Mouse (Mus musculus) midbrain, postnatal 0 days (tissue): ENCODE measurements at regions not wholly inside any gene's neighbourhood (a gene's known extent, or its start where the extent isn't known, plus 50 kb on each side); places are given as distances from the start of the nearest gene placed in this dataset.

Experiments
- ATAC-seq: fragments of 200-750 bp; cut with Nextera tagmentation; 2 replicates; pipeline ENCODE4 v1.8.0; 2017; ENCODE audit warnings: moderate number of reproducible peaks, mild to moderate bottlenecking, moderate TSS enrichment, moderate library complexity; ENCODE audit not compliant: low FRiP score
- DNase-seq: peaks from one replicate; pipeline ENCODE4 v3.0.0-alpha.2; 2015; ENCODE audit warnings: low spot score
- H3K27ac ChIP-seq: fragments of 300-500 bp; sonication (generic); 2 replicates; pipeline ENCODE4 v1.5.1; 2014; ENCODE audit warnings: low read depth, mild to moderate bottlenecking, low read length, mixed read lengths
- H3K27me3 ChIP-seq: fragments of 300-500 bp; sonication (generic); 2 replicates; pipeline ENCODE4 v1.6.1; 2014; ENCODE audit warnings: low read length, control low read depth, mixed read lengths; ENCODE audit not compliant: insufficient read depth
- H3K36me3 ChIP-seq: fragments of 300-500 bp; sonication (generic); 2 replicates; pipeline ENCODE4 v1.6.1; 2014; ENCODE audit warnings: low read length, control low read depth, mixed read lengths; ENCODE audit not compliant: insufficient read depth
- H3K4me1 ChIP-seq: fragments of 300-500 bp; sonication (generic); 2 replicates; pipeline ENCODE4 v1.6.1; 2014; ENCODE audit warnings: mild to moderate bottlenecking, control low read depth, antibody characterized with exemption, low read length, mixed read lengths; ENCODE audit not compliant: insufficient read depth
- H3K4me2 ChIP-seq: fragments of 300-500 bp; sonication (generic); 2 replicates; pipeline ENCODE4 v1.6.1; 2014; ENCODE audit warnings: low read depth, mild to moderate bottlenecking, low read length, mixed read lengths; ENCODE audit not compliant: poor library complexity, severe bottlenecking
- H3K4me3 ChIP-seq: fragments of 300-500 bp; sonication (generic); 2 replicates; pipeline ENCODE4 v1.5.1; 2014; ENCODE audit warnings: low read depth, mild to moderate bottlenecking, low read length, moderate library complexity
- H3K9ac ChIP-seq: fragments of 300-500 bp; sonication (generic); replicated peaks from 2 replicates; pipeline ENCODE4 v1.6.1; 2014; ENCODE audit warnings: mild to moderate bottlenecking, low read length, moderate library complexity, mixed read lengths; ENCODE audit not compliant: poor library complexity, severe bottlenecking
- H3K9me3 ChIP-seq: fragments of 300-500 bp; sonication (generic); 2 replicates; pipeline ENCODE4 v1.6.1; 2016; ENCODE audit warnings: low read length, control low read depth
- CTCF ChIP-seq: IDR thresholded peaks from 2 replicates; pipeline ENCODE4 v1.5.1; 2016; ENCODE audit warnings: antibody characterized with exemption, mild to moderate bottlenecking
- WGBS: fragments of 180-500 bp; shearing (Covaris S2); extraction: QIAGEN DNeasy Blood & Tissue Kit; methylation state at CpG from one replicate; pipeline ENCODE4 v1.1.7; 2014; 5-methylcytosine and 5-hydroxymethylcytosine counted together

- Histone ChIP-seq H3K4me2 (no peak overlapping the region), H3K9me3 (no peaks in the 10 kb centered on the region), H3K4me1 (peaks cover 5% of the 10 kb centered on the region; the same call in 1 of the 2 replicates), H3K27me3 (no peaks in the 10 kb centered on the region), H3K27ac (no peak overlapping the region), H3K4me3 (no peak overlapping the region), H3K9ac (no peak overlapping the region), H3K36me3 (no peaks in the 10 kb centered on the region)
- ATAC-seq = no peak
- no peak for DNase-seq
- WGBS = 88% methylated on average over 4 of the region's 4 CpGs
- TF ChIP-seq CTCF = no peak
These were observed 215.9 kb downstream of the Tpbg start for GRCm38 (mm10) chr9:86058116-86058515.

- no peak overlapping the region for H3K9ac ChIP-seq
These were observed 217.9 kb downstream of the Tpbg start for GRCm38 (mm10) chr9:86060049-86060448.

GRCm38 (mm10) chr9:86061230-86061629, 219.1 kb downstream of the Tpbg start:
- 85% methylated on average over 4 of the region's 4 CpGs for WGBS
- DNase-seq = no peak
- Histone ChIP-seq H3K4me3 (no peak overlapping the region), H3K9me3 (no peaks in the 10 kb centered on the region), H3K4me2 (no peak overlapping the region), H3K27ac (no peak overlapping the region), H3K9ac (no peak overlapping the region), H3K36me3 (no peaks in the 10 kb centered on the region), H3K27me3 (no peaks in the 10 kb centered on the region), H3K4me1 (peaks cover 5% of the 10 kb centered on the region; the same call in 1 of the 2 replicates)
- TF ChIP-seq CTCF = no peak
- no peak for ATAC-seq

More at GRCm38 (mm10) chr9:86060049-86060448, 217.9 kb downstream of the Tpbg start:
- ATAC-seq (no peak), DNase-seq (no peak)
- WGBS = 22% methylated on average over 6 of the region's 6 CpGs
- Histone ChIP-seq H3K9me3 (no peaks in the 10 kb centered on the region), H3K27ac (peak overlapping the region; percentile 26; the same call in 1 of the 2 replicates), H3K36me3 (no peaks in the 10 kb centered on the region), H3K4me2 (no peak overlapping the region), H3K4me3 (no peak overlapping the region), H3K4me1 (peaks cover 5% of the 10 kb centered on the region; the same call in 1 of the 2 replicates), H3K27me3 (no peaks in the 10 kb centered on the region)
- no peak for TF ChIP-seq CTCF

- Histone ChIP-seq H3K4me2 (no peak overlapping the region), H3K4me1 (no peaks in the 10 kb centered on the region), H3K9me3 (no peaks in the 10 kb centered on the region), H3K9ac (no peak overlapping the region), H3K36me3 (no peaks in the 10 kb centered on the region), H3K4me3 (no peak overlapping the region), H3K27me3 (no peaks in the 10 kb centered on the region), H3K27ac (no peak overlapping the region)
- ATAC-seq (no peak), DNase-seq (no peak)
- TF ChIP-seq CTCF = no peak
These were observed 237.1 kb downstream of the Tpbg start for GRCm38 (mm10) chr9:86079275-86079674.

GRCm38 (mm10) chr9:86081873-86082272, 239.7 kb downstream of the Tpbg start:
- Histone ChIP-seq H3K36me3 (no peaks in the 10 kb centered on the region), H3K4me2 (no peak overlapping the region), H3K4me3 (no peak overlapping the region), H3K9me3 (no peaks in the 10 kb centered on the region), H3K27me3 (no peaks in the 10 kb centered on the region), H3K4me1 (no peaks in the 10 kb centered on the region), H3K9ac (no peak overlapping the region), H3K27ac (no peak overlapping the region)
- ATAC-seq (no peak), DNase-seq (no peak)
- TF ChIP-seq CTCF = no peak
- 68% methylated on average over 6 of the region's 6 CpGs for WGBS

- no peaks in the 10 kb centered on the region for H3K4me1 ChIP-seq
- no peaks in the 10 kb centered on the region for H3K27me3 ChIP-seq
- H3K36me3 ChIP-seq = no peaks in the 10 kb centered on the region
- no peak overlapping the region for H3K4me2 ChIP-seq
- DNase-seq (no peak), ATAC-seq (no peak)
- H3K9me3 ChIP-seq = no peaks in the 10 kb centered on the region
- no peak overlapping the region for H3K9ac ChIP-seq
- no peak overlapping the region for H3K4me3 ChIP-seq
- TF ChIP-seq CTCF = no peak
- H3K27ac ChIP-seq = no peak overlapping the region
These were observed 250.8 kb downstream of the Tpbg start for GRCm38 (mm10) chr9:86092998-86093397.
